Mouse (Mus musculus): ENCODE measurements around the gene Pabpc6.

The Pabpc6 gene

DNA sequence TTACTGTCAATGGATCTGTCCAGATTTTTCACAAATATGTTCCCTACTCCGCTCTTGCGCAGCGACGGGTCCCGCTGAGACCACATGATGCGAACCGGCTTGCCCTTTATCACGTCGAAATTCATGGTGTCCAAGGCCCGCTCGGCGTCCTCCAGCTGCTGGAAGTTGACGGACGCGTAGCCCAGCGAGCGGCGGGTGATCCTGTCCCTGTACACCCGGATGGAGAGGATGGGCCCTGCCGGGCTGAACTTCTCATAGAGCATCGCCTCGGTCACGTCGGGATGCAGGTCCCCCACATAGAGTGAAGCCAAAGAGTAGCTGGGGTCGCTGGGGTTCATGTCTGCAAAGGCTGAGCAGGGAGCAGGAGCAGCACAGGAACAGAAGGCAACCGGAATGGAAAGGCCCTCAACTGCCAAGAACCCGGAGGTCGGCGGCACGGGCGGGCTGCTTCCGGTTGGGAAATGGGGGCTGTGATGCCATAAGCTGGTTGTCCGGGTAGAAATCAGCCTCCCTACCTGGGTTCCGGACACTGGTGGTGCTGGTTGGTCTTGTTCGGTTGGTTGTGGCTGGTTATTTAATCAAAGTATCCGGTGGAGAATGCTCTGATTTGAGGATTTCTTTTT lies at the start of gene Pabpc6:
TSS of gene Pabpc6 (minus strand) at position 435 of the 623 bp plus-strand sequence.
- DNase-seq (ENCODE audit: low spot score in 2 of 2): no peak

DNA sequence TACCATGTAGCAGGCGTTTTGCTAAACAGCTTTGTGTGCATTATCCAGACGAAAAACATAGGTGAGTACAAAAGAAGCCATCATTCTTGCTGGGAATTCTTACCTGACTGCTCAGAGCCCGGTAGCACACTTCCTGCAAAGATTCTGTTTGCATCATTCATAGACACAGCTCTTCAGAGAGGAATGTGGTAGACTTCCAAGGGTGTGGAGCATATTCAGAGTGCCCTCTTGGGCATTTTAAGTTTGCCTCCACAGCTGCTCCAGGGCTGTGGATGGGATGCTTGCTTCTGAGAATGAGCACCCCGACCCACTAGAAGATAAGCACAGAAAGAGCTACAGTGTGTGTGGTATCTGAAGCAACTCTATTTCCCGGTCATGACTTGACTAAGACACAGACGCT lies 41.4 kb upstream of the Pabpc6 start:
- no peak for DNase-seq (ENCODE audit: low spot score in 2 of 2)

DNA sequence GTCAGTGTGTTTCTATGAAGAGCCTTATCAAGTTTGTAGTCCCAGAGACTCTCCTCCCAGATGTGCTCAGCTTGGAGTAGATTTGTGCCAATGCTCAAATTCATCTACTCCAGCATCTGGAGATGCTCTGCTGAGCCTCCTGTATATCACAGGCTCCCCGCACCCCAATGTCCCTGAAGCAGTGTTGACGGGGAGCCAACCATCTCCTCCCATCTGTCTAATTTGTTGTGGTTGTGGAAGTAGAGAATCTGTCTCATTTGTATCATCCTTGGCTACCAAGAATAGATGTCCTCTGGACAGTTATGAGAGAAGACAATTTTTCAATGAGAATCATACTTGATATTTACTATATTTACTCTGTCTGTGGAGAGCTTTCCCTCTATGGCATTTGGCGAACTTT lies 39.4 kb upstream of the Pabpc6 start:
- no peak for DNase-seq (ENCODE audit: low spot score in 2 of 2)

- no peak for DNase-seq (ENCODE audit: low spot score in 2 of 2)
Observed at GRCm38 (mm10) chr17:9707356-9707755, 37.8 kb upstream of the Pabpc6 start.

- no peak for DNase-seq (ENCODE audit: low spot score in 2 of 2)
Observed at GRCm38 (mm10) chr17:9697763-9698162, 28.2 kb upstream of the Pabpc6 start.

GRCm38 (mm10) chr17:9691251-9691650 lies 21.7 kb upstream of the Pabpc6 start:
- DNase-seq (ENCODE audit: low spot score in 2 of 2): no peak

- no peak for DNase-seq (ENCODE audit: low spot score in 2 of 2)
Observed at GRCm38 (mm10) chr17:9683539-9684155, 14.1 kb upstream of the Pabpc6 start.

GRCm38 (mm10) chr17:9680741-9681140 lies 11.2 kb upstream of the Pabpc6 start:
- no peak for DNase-seq (ENCODE audit: low spot score in 2 of 2)

DNA sequence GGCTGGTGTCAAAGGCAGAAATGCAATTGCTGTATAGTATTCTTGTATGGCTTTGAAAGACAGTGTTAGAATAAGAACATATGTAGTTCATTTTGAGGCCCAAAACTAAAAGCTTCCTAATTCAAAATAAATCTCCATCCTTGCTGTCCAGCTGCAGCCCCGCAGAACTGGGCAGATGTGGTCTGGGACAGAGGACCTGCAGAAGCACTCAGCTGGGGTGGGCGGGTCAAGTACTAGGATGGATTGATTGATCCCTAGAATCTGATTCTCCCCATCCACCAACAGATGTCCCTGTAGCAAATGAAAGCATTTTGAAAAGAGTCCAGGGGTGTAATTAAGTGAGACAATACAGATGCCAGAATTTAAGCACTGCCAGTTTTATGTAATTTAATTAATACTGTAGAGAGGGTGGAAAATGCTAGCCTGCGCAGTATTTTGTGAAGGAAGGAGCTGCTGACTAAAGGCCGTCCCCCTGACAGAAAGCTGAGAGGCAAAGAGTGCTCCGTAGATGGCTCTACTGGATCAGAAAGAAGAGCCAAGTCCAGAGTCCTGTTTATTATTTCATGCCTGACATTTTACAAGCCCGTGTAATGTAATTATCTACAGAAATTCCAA lies 5.8 kb upstream of the Pabpc6 start:
- DNase-seq (ENCODE audit: low spot score in 2 of 2): no peak

GRCm38 (mm10) chr17:9667955-9668354 lies 1.6 kb downstream of the Pabpc6 start:
- DNase-seq (ENCODE audit: low spot score in 2 of 2): no peak

GRCm38 (mm10) chr17:9658651-9659050 lies 10.9 kb downstream of the Pabpc6 start:
- no peak for DNase-seq (ENCODE audit: low spot score in 2 of 2)

DNA sequence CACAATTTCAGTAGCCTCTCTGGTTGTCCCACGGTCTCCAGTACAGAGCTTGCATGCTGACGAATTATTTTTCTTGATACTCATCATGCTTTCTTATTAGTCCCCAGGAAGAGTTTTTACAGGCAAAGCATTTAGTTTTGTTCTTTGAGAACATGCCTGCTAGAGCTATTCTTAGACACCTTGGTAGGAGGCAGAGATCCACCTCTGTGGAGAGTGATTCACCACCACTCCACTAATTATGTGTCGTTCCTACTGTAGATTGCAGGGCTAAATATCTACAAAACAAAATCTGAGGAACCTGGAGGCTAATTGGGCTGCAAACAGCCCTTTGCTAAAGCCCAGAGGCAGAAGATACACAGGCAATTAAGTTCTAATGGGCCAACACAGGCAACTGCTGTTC lies 15.4 kb downstream of the Pabpc6 start:
- no peak for DNase-seq (ENCODE audit: low spot score in 2 of 2)

DNA sequence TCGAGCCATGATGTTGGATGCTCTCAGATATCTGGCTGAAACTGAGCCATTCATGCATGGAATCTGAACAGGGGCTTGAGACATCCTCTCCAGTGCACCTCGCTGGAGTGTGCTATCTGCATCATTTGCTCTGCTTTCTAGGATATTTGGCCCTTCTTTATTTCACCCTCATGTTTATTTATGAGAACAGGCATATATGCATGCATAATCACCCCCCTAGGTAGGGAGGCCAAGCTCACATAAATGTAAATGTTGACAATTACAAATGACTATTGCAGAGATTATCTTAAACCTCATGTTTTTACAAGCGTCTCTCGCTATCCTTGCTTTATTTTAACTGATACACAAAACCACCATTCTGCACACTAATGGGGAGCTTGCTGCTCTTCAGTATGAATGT lies 21.9 kb downstream of the Pabpc6 start:
- no peak for DNase-seq (ENCODE audit: low spot score in 2 of 2)

- DNase-seq (ENCODE audit: low spot score in 2 of 2): no peak
Observed at GRCm38 (mm10) chr17:9643657-9644180, 25.8 kb downstream of the Pabpc6 start.

DNA sequence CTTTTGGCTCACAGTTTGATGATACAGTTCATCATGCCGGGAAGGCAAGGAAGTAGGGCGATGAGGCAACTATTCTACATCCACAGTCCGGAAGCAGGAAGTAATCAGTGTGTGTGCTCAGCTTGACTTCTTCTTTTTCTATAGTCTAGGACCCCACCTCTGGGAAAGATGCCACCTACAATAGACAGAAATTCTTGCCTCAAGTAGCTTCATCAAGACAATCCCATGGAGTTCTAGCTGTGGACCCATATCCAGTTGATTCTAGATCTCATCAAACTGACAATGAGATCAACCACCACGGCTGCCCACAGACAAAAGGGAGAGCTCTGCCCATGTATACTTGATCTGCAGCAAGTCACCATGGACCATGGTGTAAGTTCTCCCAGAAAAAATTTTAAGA lies 32.5 kb downstream of the Pabpc6 start:
- no peak for DNase-seq (ENCODE audit: low spot score in 2 of 2)

DNA sequence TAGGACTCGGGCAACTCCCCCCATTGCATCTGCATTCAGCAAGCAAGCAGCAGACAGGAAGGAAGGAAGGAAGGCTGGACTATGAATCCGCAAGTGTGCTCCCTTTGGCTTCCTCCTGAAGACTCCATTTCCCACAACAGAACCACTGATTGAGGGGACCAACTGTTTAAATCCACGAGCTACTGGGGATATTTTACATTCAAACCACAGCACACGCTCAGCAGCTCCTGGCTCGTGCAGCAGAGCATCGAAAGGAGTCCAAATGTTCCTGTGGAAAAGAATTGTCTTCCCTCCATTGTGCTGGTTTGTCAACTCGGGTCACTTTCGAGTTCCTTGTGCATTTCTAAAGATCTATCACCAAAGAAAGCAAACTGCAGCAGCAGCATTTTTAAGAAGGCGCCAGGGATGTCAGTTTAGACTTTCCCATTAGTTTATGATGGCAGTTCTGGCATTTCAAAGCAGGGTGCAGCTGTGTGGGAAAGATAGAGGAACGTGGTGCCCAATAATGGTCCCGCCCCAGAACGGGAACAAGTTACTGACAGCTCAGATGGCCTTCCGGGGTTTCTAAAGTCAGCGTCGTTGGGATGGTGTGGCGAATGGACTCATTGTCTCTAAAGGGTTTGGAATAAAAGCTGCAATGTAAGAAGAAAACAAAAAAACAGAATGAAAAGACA lies 36.8 kb downstream of the Pabpc6 start:
- no peak for DNase-seq (ENCODE audit: low spot score in 2 of 2)

DNA sequence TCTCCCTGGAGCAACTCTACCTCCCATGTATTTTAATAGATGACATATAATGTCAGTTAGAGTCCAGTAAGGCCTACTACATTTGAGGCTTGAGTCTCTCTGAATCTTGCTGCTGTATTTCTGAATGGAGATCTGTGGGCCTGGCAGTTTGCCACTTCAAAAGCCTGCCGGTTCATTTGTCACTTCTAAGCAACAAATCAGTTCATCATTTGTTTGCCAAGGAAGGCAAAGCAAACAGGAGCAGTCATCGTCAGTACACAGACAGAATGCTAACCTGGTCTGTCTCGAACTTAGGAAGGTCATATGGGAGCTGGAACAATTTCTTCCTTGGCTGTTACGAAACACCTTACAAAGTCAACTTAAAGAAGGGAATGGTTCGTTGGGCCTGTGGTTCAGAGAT lies 37.4 kb downstream of the Pabpc6 start:
- no peak for DNase-seq (ENCODE audit: low spot score in 2 of 2)

GRCm38 (mm10) chr17:9631081-9631480 lies 38.4 kb downstream of the Pabpc6 start:
- no peak for DNase-seq (ENCODE audit: low spot score in 2 of 2)

DNA sequence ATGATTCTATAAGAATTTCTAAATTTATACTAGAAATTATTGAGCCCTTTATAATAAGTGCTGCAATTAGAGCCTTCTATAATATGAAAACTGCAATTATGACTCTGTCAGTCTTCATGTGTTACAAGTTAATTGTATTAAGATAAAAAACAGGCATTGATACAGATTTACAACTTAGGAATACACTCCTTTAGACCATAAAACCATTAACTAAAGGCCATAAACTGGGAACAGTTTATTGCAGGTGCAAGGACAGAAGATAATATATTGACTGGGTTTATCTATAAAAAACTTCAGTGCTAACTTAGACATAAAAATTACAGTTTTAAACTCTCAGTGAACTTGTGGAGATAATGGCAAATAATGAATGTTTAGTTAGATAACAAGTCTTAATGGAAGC lies 42.5 kb downstream of the Pabpc6 start:
- DNase-seq (ENCODE audit: low spot score in 2 of 2): no peak

Data from spleen, postnatal 10 days (tissue).